Mouse (Mus musculus): ENCODE results near the gene Gm28041. TPM values are rescaled to one million over a fixed set of nuclear protein-coding genes. Genes with fewer than 3 reads are reported as not detected.

Gene Gm28041
- polyA plus RNA-seq, 1 experiment from 2014 or later = 0.23 TPM

- no peak overlapping the region for H3K4me3 ChIP-seq
- no peaks in the 10 kb centered on the region for H3K4me1 ChIP-seq (replicated peaks)
- ATAC-seq (ENCODE audit: insufficient number of reproducible peaks, low FRiP score) = no peak
- no peaks in the 10 kb centered on the region for H3K36me3 ChIP-seq
- no peaks in the 10 kb centered on the region for H3K9me3 ChIP-seq (replicated peaks)
- H3K27me3 ChIP-seq (replicated peaks) = no peaks in the 10 kb centered on the region
- H3K4me2 ChIP-seq = no peak overlapping the region
- H3K9ac ChIP-seq = no peak overlapping the region
- H3K27ac ChIP-seq (ENCODE audit: poor library complexity, severe bottlenecking) = no peak overlapping the region
These were observed 23.7 kb downstream of the Gm28041 start for GRCm38 (mm10) chr13:67351854-67352253.

GRCm38 (mm10) chr13:67343422-67343821, 32.1 kb downstream of the Gm28041 start:
- H3K36me3 ChIP-seq = peaks cover 17% of the 10 kb centered on the region
- no peak overlapping the region for H3K27ac ChIP-seq (ENCODE audit: poor library complexity, severe bottlenecking)
- no peak overlapping the region for H3K4me2 ChIP-seq
- H3K9ac ChIP-seq = no peak overlapping the region
- ATAC-seq (ENCODE audit: insufficient number of reproducible peaks, low FRiP score) = no peak
- H3K9me3 ChIP-seq (replicated peaks) = no peaks in the 10 kb centered on the region
- no peaks in the 10 kb centered on the region for H3K4me1 ChIP-seq (replicated peaks)
- no peaks in the 10 kb centered on the region for H3K27me3 ChIP-seq (replicated peaks)
- WGBS = 80% methylated on average over 2 of the region's 2 CpGs
- no peak overlapping the region for H3K4me3 ChIP-seq

- no peak overlapping the region for H3K27ac ChIP-seq (ENCODE audit: poor library complexity, severe bottlenecking)
- no peaks in the 10 kb centered on the region for H3K36me3 ChIP-seq
- 0 out of 2 replicates have a peak, but pooled peaks have one; percentile 12 for ATAC-seq (ENCODE audit: insufficient number of reproducible peaks, low FRiP score)
- no peaks in the 10 kb centered on the region for H3K9me3 ChIP-seq (replicated peaks)
- H3K4me3 ChIP-seq = peak overlapping the region; percentile 64
- H3K4me2 ChIP-seq = peak overlapping the region; percentile 73
- H3K4me1 ChIP-seq (replicated peaks) = peaks cover 3% of the 10 kb centered on the region
- H3K27me3 ChIP-seq (replicated peaks) = no peaks in the 10 kb centered on the region
- H3K9ac ChIP-seq = peak overlapping the region; percentile 72
- WGBS = 68% methylated on average over 1 of the region's 1 CpGs
These were observed 42.7 kb downstream of the Gm28041 start for GRCm38 (mm10) chr13:67332877-67333276.

GRCm38 (mm10) chr13:67332019-67332724, 43.4 kb downstream of the Gm28041 start, which contains the start of gene Zfp595:
Gene Zfp595 (minus strand): TSS chr13:67332570.
- WGBS = 15% methylated on average over 17 of the region's 17 CpGs
- H3K4me3 ChIP-seq = peak within 1 kb of the TSS; percentile 64
- ATAC-seq (ENCODE audit: insufficient number of reproducible peaks, low FRiP score) = peak; percentile 89
- no peaks in the 10 kb centered on the region for H3K36me3 ChIP-seq
- H3K4me1 ChIP-seq (replicated peaks) = peaks cover 3% of the 10 kb centered on the region
- peak within 1 kb of the TSS; percentile 72 for H3K9ac ChIP-seq
- no peaks in the 10 kb centered on the region for H3K27me3 ChIP-seq (replicated peaks)
- peak within 1 kb of the TSS; percentile 56; the same call in 1 of the 2 replicates for H3K27ac ChIP-seq (ENCODE audit: poor library complexity, severe bottlenecking)
- no peaks in the 10 kb centered on the region for H3K9me3 ChIP-seq (replicated peaks)
- H3K4me2 ChIP-seq = peak within 1 kb of the TSS; percentile 73

- WGBS = 26% methylated on average over 5 of the region's 5 CpGs
- no peak overlapping the region for H3K27ac ChIP-seq (ENCODE audit: poor library complexity, severe bottlenecking)
- peak overlapping the region; percentile 60 for H3K4me3 ChIP-seq
- 0 out of 2 replicates have a peak, but pooled peaks cover 4% of the 10 kb centered on the region for H3K4me1 ChIP-seq (replicated peaks)
- H3K9ac ChIP-seq = no peak overlapping the region
- no peaks in the 10 kb centered on the region for H3K27me3 ChIP-seq (replicated peaks)
- peak overlapping the region; percentile 74 for H3K4me2 ChIP-seq
- 0 out of 2 replicates have a peak, but pooled peaks have one; percentile 17 for ATAC-seq (ENCODE audit: insufficient number of reproducible peaks, low FRiP score)
- H3K9me3 ChIP-seq (replicated peaks) = no peaks in the 10 kb centered on the region; the same call in 1 of the 2 replicates
- no peaks in the 10 kb centered on the region for H3K36me3 ChIP-seq
These were observed 68.8 kb downstream of the Gm28041 start for GRCm38 (mm10) chr13:67306718-67307117.

- no peak within 1 kb of the TSS for H3K27ac ChIP-seq (ENCODE audit: poor library complexity, severe bottlenecking)
- peak within 1 kb of the TSS; percentile 60 for H3K4me3 ChIP-seq
- no peaks in the 10 kb centered on the region for H3K9me3 ChIP-seq (replicated peaks)
- H3K9ac ChIP-seq = peak within 1 kb of the TSS; percentile 78
- H3K36me3 ChIP-seq = no peaks in the 10 kb centered on the region
- peak within 1 kb of the TSS; percentile 74 for H3K4me2 ChIP-seq
- WGBS = 13% methylated on average over 16 of the region's 16 CpGs
- H3K27me3 ChIP-seq (replicated peaks) = no peaks in the 10 kb centered on the region
- ATAC-seq (ENCODE audit: insufficient number of reproducible peaks, low FRiP score) = peak; percentile 97
- 0 out of 2 replicates have a peak, but pooled peaks cover 4% of the 10 kb centered on the region for H3K4me1 ChIP-seq (replicated peaks)
These were observed 69.5 kb downstream of the Gm28041 start, which contains the start of gene Zfp457 for GRCm38 (mm10) chr13:67305822-67306672. Gene Zfp457 (minus strand): TSS chr13:67306485.

Other genes starting within 250 kb of the Gm28041 start
- gene Rsl1, start 202.6 kb downstream of the Gm28041 start, polyA plus RNA-seq (2016; fragmentation: Nextera tagmentation; extraction: Ambion mirVana) = 5.0 and 5.7 TPM in 2 replicates
- gene Zfp455, start 181.2 kb downstream of the Gm28041 start, polyA plus RNA-seq (2016; fragmentation: Nextera tagmentation; extraction: Ambion mirVana) = 0.91 and 1.3 TPM in 2 replicates
- gene Zfp458, start 97.3 kb downstream of the Gm28041 start, polyA plus RNA-seq (2016; fragmentation: Nextera tagmentation; extraction: Ambion mirVana) = 1.7 and 1.9 TPM in 2 replicates
- gene Zfp457, start 69.2 kb downstream of the Gm28041 start, polyA plus RNA-seq (2016; fragmentation: Nextera tagmentation; extraction: Ambion mirVana) = 0.45 and 0.78 TPM in 2 replicates
- gene Zfp595, start 43.2 kb downstream of the Gm28041 start, polyA plus RNA-seq (2016; fragmentation: Nextera tagmentation; extraction: Ambion mirVana) = 2.2 and 2.5 TPM in 2 replicates
- 0.59 and 2.2 TPM in 2 replicates for gene Gm28044, start 15.2 kb downstream of the Gm28041 start, polyA plus RNA-seq (2016; fragmentation: Nextera tagmentation; extraction: Ambion mirVana)
- 0.80 and 0.93 TPM in 2 replicates for gene Zfp953, start 15.1 kb downstream of the Gm28041 start, polyA plus RNA-seq (2016; fragmentation: Nextera tagmentation; extraction: Ambion mirVana)
- 1.3 and 1.4 TPM in 2 replicates for gene Zfp456, start 77 bp upstream of the Gm28041 start, polyA plus RNA-seq (2016; fragmentation: Nextera tagmentation; extraction: Ambion mirVana)
- 3.2 and 3.9 TPM in 2 replicates for gene Zfp429, start 24.1 kb upstream of the Gm28041 start, polyA plus RNA-seq (2016; fragmentation: Nextera tagmentation; extraction: Ambion mirVana)
- gene Zfp459, start 45.7 kb upstream of the Gm28041 start, polyA plus RNA-seq (2016; fragmentation: Nextera tagmentation; extraction: Ambion mirVana) = 0.17 and 0.69 TPM in 2 replicates
- 6.2 and 7.2 TPM in 2 replicates for gene Zfp874a, start 75.9 kb upstream of the Gm28041 start, polyA plus RNA-seq (2016; fragmentation: Nextera tagmentation; extraction: Ambion mirVana)
- gene Zfp874b, start 108.5 kb upstream of the Gm28041 start, polyA plus RNA-seq (2016; fragmentation: Nextera tagmentation; extraction: Ambion mirVana) = 1.3 and 2.0 TPM in 2 replicates
- gene Zfp58, start 124.8 kb upstream of the Gm28041 start, polyA plus RNA-seq (2016; fragmentation: Nextera tagmentation; extraction: Ambion mirVana) = 10.5 and 11.2 TPM in 2 replicates
- not detected in 2 replicates for gene Gm26965, start 150.4 kb upstream of the Gm28041 start, polyA plus RNA-seq (2016; fragmentation: Nextera tagmentation; extraction: Ambion mirVana)
- gene Zfp87, start 150.4 kb upstream of the Gm28041 start, polyA plus RNA-seq (2016; fragmentation: Nextera tagmentation; extraction: Ambion mirVana) = 17.3 and 18.2 TPM in 2 replicates
- 9.6 and 9.9 TPM in 2 replicates for gene Zfp748, start 178.1 kb upstream of the Gm28041 start, polyA plus RNA-seq (2016; fragmentation: Nextera tagmentation; extraction: Ambion mirVana)
- gene Zfp729b, start 234.0 kb upstream of the Gm28041 start, polyA plus RNA-seq (2016; fragmentation: Nextera tagmentation; extraction: Ambion mirVana) = 2.4 and 2.9 TPM in 2 replicates